Mouse (Mus musculus): ENCODE measurements around the gene Comt.

GRCm38 (mm10) chr16:18379338-18380001 is 47.2 kb downstream of the Comt start:
- no peak for TF ChIP-seq GATA1 (IDR thresholded peaks at IDR 0.05; ENCODE audit: low read length)
- TF ChIP-seq TAL1 (IDR thresholded peaks at IDR 0.05; ENCODE audit: low read length), result no peak
